Mouse (Mus musculus) embryo, embryonic 10.5 days (tissue): Measurements from ENCODE around the gene Tuba3b.

ENCODE experiments used
- DNase-seq: peaks from one replicate; pipeline ENCODE4 v3.0.0-alpha.2; 2015; ENCODE audit warnings: low spot score

Gene Tuba3b

DNA sequence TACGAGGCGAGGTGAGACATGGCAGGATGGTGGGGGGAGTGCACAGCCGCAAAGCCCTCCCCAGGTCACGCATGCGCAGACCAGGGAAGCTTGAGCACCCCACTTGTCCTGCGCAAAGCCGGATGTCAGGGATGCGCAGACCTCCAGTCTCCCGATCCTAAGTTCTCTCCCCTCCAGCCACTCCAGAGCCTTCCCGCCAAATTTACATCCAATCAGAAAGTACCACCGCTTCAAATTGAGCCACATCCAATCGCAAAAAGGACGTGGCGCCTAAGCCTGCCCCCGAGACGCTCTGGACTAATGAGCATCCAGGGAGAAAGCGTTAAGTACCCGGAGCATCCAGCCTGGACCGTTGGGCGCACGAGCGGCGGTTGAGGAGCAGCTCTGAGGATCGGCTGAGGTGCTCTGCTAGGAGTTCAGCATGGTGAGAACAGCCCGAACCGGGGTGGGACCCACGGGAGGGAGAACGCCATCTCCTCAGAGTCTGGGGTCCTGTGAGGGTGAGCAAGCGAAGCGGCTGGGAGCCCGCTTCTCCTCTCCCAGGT lies at the start of gene Tuba3b:
Tuba3b (plus strand) TSS at position 92 of the 545 bp plus-strand sequence.
- DNase-seq = no peak

DNA sequence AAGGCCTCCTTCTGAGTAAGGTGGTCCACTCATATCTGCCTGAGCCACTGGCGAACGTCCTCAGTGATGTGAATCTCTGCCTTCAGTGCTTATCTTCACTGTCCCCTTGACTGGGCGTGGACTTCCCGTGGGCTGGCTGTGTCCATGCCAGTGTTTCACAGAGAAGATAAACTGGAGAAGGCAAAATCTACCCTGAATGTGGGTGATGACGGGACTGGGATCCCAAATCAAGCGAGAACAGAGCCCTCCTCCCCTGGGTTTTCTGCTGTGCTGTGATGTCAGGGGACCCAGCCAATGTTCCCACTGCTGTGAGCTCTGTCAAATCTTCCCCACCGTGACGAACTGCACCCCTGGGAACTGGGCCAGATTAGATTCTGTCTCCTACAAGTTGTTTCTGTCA lies 48.3 kb upstream of the Tuba3b start:
- no peak for DNase-seq

- no peak for DNase-seq
Observed at GRCm38 (mm10) chr6:145567832-145568231, 47.7 kb upstream of the Tuba3b start.

DNA sequence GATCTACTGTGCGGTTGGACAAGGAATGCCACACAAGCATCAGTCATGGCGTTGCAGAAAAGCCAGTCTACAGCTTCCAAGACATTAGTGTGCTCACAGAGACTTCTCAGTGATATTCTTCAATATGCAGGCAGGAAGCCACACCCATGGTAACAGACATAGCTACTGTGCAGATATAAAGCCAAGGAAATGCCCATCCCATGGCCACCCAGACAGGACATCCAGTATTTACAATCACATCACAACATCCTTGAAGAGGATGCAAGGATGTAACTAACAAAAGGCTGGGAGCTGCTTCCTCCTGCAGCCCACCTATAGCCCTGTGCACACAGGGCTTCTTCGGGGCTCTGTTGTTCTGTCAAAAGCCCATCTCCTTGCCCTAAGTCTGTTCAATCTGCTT lies 46.9 kb upstream of the Tuba3b start:
- DNase-seq = no peak

- no peak for DNase-seq
Observed at GRCm38 (mm10) chr6:145573250-145574013, 42.1 kb upstream of the Tuba3b start.

- DNase-seq = no peak
Observed at GRCm38 (mm10) chr6:145576762-145577161, 38.8 kb upstream of the Tuba3b start.

DNA sequence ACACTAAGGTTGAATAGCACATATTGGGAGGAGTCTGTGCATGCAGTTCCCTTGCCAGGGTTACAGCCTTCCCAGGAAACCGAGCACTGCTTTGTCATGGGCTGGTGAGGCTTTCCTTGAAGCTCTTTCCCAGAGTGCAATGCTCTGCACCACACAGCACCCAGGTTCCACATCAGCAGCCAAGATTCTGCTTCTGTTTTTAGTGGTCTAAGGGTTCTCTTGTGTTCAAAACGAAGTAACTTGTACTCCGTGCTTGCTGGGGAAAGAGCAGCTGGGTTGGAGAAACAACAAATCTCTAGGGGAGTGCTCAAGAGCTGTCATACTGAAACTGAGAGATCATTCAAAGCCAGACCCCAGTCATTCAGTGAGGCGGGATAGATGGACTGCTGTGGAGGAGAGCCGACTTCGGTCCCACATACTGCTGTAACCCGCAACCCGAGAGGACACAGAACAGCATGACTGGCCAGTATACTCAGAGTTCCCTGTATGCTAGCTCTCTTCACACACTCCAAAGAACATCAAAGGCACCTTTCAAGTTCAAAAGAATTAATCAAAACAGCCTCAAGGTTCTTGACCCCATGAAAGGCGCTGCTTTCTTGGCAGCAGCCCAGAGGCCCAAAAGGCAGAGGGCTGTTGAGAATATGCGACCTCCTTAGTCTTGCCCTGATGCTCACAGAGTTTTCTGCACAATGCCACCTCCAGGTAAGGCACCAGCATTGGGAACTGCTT lies 36.9 kb upstream of the Tuba3b start:
- peak; percentile 24 for DNase-seq

DNA sequence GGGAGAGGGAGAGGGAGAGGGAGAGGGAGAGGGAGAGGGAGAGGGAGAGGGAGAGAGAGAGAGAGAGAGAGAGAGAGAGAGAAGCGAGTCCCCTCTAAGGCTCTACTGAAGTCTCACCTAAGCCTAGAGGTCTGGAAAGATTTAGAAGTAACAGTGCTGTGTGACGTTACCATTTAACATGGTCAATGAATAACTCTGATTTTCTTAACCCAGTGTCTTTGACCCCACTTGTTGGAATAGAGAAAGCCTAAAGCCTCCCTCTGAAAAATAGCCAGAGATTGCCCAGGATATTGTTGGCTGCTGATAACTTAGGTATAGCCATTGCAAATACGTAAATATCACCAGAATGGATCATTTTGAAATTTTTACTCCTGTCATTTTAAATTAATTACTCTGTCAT lies 35.8 kb upstream of the Tuba3b start:
- DNase-seq = no peak

- no peak for DNase-seq
Observed at GRCm38 (mm10) chr6:145581366-145582170, 34.0 kb upstream of the Tuba3b start.

DNA sequence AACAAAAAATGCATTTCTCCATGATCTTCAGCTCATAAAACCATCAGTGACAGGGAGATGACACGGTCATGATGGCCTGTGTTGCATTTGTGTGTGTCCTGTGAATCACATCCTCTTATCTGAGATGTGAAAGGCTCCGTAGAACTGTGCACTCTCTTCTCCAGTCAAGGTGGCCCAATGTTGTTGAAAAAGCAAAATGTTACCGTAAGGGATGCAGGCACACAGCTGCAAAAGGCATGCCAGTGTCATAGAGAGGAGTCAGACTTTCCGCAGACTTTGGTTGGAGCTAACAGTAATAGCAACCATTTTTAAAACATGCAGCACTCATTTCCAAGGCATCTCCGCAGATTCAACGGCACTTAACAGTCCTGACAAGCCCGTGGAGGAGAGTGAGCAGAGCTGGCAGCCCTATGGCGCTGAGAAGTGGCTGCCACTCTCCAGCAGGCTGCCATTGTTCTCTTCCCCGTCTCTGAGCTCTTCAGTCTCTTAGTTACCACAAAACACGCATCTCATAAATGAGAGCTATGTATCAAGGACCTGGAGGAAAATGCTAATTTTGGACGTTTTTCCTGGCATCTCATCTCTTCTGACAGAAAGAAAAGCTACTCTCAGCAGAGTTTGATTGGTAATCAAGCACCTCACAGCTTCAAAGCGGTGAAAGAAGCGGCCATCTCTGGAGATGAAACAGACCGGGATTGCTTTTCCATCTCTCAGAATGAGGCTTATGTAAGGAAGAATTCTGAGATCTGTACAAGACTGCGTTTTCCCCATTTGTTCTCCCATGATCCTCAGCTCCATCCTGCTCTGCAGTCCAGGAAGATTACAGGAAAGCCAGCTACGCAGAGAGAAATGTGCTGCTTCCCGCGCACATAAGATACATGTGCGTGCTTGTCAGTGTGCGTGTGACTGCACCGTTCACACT lies 30.2 kb upstream of the Tuba3b start:
- DNase-seq = no peak

DNA sequence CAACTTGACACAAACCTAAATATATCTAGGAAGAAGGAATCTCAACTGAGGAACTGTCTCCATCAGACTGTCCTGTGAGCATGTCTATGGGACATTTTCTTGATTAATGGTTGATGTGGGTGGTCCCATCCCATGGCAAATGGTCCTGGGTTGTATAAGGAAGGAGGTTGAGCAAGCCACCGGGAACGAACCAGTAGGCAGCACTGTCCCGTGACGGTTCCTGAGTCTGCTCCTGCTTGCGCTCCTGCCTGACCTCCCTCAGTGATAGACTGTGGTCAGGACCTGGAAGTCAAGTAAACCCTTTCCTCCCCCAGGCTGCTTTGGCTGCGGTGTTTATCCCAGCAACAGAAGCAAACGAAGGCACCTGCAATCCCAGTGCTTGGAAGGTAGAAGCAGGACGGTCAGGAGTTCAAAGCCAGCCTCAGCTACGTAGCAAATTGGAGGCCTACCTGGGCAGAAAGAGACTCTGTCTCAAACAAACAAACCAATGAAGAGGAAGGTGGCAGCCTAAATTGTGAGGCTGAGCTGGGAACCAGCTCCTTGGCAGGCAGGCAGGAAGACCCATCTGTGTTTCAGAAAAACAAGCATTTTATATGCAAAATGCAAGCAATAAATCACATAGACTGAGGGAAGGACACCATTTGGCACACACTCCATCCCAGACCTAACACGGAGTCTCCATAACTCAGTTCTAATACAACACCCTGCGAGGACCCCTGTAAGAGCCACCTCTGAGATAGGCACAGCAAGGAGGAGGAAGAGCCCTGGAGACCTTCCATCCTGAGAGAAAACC lies 24.9 kb upstream of the Tuba3b start:
- no peak for DNase-seq

DNA sequence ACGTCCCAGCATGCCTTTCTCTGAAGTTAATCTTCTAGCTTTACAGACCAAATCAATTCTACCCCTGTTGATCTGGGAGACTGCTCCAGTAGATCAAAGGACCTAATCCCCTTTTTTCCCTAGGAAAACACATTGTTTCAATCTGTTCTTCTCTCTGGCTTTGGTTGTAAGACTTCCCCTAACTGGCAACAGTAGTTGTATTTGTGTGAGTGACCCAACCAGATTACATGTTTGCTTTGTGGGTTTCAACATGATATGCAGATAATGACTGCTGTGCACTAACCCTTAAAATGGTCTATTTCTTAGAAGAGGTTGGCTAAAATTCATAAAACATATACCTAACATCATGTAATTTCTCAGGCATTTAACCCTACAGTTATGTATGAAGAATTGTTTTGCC lies 24.0 kb upstream of the Tuba3b start:
- DNase-seq = no peak

- DNase-seq = peak; percentile 26
Observed at GRCm38 (mm10) chr6:145592036-145592435, 23.5 kb upstream of the Tuba3b start.

DNA sequence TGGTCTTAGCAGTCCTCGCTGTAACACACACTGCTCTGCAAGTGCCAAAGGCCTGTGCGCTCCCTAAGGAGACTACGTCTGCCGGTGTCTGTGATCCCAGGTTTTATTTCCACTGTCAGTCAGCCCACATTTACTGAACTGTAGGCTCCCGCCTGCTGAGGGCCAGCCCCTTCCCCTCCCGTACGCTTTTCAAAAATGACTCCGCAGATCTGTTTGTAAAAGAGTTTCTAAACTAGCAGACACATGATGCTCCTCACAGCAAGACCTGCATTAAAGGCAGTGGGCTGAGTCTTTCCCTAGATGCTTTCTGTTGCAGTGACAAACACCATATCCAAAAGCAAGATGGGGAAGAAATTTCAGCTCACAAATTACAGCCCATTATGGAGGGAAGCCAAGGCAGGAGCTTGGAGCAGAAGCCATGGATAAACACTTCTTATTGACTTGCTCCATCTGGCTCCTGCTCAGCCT lies 23.0 kb upstream of the Tuba3b start:
- peak; percentile 22 for DNase-seq

DNA sequence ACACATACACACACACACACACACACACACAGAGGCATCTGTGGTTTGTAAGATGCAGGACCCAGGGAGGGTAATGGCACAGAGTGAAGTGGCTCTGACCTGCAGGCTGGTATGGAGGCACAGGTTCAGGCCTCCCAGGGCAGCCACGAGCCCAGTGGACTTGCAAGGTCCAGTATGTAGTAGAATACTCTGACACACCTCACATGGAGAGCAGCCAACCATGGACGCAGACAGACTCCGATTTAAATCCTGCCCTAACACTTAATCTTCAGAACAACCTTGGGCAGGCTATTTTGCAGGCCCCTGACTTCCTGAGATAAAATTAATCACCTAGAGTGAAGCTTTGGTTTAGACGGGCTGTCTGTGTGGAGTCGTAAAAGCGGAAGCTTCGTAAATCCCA lies 21.6 kb upstream of the Tuba3b start:
- no peak for DNase-seq

GRCm38 (mm10) chr6:145595905-145596304 lies 19.7 kb upstream of the Tuba3b start:
- DNase-seq = no peak

GRCm38 (mm10) chr6:145598794-145599555 lies 16.6 kb upstream of the Tuba3b start:
- no peak for DNase-seq

DNA sequence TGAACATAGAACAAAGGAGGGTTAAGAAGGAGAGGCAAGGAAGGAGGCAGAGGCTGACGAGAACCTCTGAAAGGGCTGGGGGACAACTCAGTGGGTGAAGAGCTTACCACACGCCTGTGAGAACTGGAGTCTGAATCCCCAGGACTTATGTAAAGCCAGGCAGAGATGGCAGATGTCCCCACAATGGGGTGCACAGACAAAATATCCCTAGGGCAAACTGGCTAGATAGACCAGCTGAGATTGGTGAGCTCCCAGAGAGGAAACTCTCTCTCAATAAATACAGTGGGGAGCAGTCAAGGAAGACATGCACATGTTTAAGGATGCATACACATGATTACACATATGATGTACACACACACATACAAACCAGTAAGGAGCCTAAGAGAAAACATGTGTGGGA lies 11.4 kb upstream of the Tuba3b start:
- DNase-seq = no peak

- no peak for DNase-seq
Observed at GRCm38 (mm10) chr6:145604648-145605047, 10.9 kb upstream of the Tuba3b start.

GRCm38 (mm10) chr6:145605203-145605602 lies 10.4 kb upstream of the Tuba3b start:
- no peak for DNase-seq
